Mouse (Mus musculus) urinary bladder, postnatal 14 days (tissue): Measurements from ENCODE around the gene Cd68.
A peak's percentile ranks its signal among the peaks of the same experiment; 100 is the strongest.
"Not testable (repeated sequence)": the region's sequence is repeated elsewhere in the genome, so short reads cannot be mapped to it uniquely, and the experiment has no call there.

Experiments used
- DNase-seq: peaks from one replicate; pipeline ENCODE4 v3.0.0; 2021; ENCODE audit warnings: low spot score

Cd68 gene

GRCm38 (mm10) chr11:69624339-69624738 is 41.6 kb downstream of the Cd68 start:
- DNase-seq, result not testable (repeated sequence)

DNA sequence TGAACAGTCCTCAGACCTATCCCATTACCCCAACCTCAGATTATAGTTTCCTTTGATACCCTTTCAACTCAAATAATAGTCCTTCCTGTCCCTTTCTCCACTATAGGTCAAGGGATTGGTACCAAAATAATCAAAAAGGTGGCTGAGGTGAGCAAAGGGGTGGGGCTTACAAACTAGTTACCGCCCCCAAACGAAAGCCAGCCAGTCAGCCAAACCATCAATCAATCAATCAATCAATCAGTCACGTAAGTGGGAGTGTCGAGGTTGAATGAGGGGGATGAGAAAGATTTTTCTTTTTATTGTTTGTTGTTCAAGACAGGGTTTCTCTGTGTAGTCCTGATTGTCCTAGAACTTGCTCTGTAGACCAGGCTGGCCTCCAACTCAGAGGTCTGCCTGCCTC is 42.9 kb downstream of the Cd68 start:
- DNase-seq, result no peak

- DNase-seq, result no peak
Observed at GRCm38 (mm10) chr11:69622406-69622805, 43.5 kb downstream of the Cd68 start.

GRCm38 (mm10) chr11:69621571-69622268 is 44.2 kb downstream of the Cd68 start, which contains the start of gene Sat2:
Gene Sat2 (plus strand): TSS chr11:69622024.
- peak; percentile 43 for DNase-seq

DNA sequence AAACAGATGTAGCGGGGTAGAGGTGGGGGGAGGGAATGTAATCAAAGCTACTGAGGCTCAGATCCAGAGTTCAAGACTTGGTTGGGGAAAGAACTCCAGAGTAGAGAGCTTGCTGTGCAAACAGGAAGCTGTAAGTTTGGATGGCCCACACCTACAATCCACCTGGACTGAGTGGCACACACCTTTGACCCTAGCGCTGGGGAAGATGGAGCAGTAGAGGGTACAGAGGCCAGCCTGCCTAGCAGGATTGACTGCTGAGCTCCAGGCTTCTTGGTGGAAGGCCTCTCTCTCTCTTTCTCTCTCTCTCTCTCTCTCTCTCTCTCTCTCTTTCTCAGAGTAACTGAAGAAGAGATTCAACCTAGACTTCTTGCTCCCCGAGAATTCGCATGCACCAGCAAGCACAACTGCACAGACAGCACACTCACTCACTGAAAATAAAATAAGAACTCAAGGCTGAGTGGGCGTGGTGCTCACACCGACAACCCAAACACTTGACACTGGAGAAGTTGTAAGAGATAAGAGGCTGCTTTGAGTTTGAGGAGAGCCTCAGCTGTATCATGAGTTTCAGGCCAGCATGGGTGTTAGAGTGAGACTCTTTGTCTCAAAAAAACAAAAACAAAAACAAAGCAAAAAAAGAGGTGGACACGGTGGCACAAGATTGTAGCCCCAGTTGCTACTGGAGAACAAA is 45.4 kb downstream of the Cd68 start:
- no peak for DNase-seq

GRCm38 (mm10) chr11:69617805-69618204 is 48.1 kb downstream of the Cd68 start, which contains the start of gene Shbg:
Gene Shbg (minus strand): TSS chr11:69617905.
- no peak for DNase-seq

GRCm38 (mm10) chr11:69616781-69617180 is 49.2 kb downstream of the Cd68 start:
- DNase-seq, result no peak

DNA sequence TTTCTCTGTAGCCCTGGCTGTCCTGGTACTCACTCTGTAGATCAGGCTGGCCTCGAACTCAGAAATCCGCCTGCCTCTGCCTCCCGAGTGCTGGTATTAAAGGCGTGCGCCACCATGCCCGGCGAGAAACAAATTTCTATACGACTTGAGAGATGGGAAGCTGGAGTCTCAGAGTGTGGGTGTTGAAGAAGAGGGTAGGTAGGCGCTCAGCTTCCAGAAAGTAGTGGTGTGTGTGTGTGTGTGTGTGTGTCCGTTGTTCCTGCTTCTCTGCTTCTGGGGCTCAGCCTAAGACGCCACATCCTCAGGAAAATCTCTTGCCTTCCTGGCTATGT is 51.7 kb downstream of the Cd68 start:
- not testable (repeated sequence) for DNase-seq
